ENCODE assay signal across 8 mouse cellular contexts in the genomic region with DNA sequence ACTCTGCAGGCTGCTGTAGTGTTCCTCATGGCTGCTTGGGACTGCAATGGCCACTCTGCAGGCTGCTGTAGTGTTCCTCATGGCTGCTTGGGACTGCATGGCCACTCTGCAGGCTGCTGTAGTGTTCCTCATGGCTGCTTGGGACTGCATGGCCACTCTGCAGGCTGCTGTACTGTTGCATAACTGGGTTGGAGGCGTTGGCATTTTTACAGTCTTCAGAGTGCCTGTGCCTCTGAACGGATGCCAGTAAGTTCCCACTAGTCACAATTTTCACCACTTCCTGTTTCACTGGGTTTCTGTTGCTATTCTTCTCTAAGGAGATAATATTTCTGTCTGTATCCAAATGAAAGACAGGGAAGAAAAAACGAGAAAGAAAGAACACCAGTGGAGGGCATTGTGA. TPM values are rescaled to one million over a fixed set of nuclear protein-coding genes. Genes with fewer than 3 reads are reported as not detected.
DNase-seq lines count a peak whose midpoint lies in the region; ATAC-seq and TF ChIP-seq lines count a peak whose summit lies in the region.
"Not testable (repeated sequence)": the region's sequence is repeated elsewhere in the genome, so short reads cannot be mapped to it uniquely, and the experiment has no call there.

No protein-coding gene starts in this region.

- 3% methylated on average over 3 of the region's 3 CpGs for WGBS in cerebellum, adult 2 months

- intact Hi-C loops in left cerebral cortex, adult 2 months (cut with DNase I) = loop anchor here (2.0 kb wide), 1 partner anchor 56 kb away; no protein-coding TSS in a partner anchor

- not testable (repeated sequence) for H3K4me1 ChIP-seq in cerebellum, adult 2 months (ENCODE audit: control insufficient read depth, insufficient read depth, low read length)

- ATAC-seq in hematopoietic stem cell, adult 5-6 weeks (replicated peaks in 1 of 2; ENCODE audit: insufficient read depth in 1 of 2, low FRiP score in 2 of 2, low TSS enrichment in 1 of 2, low read depth in 1 of 2, poor library complexity in 2 of 2, severe bottlenecking in 2 of 2) = peak; percentile 86 to 93

- not testable (repeated sequence) for H3K4me3 ChIP-seq in cerebellum, adult 2 months (replicated peaks; ENCODE audit: insufficient read depth, low read depth, low read length); left cerebral cortex, adult 2 months

- H3K27me3 ChIP-seq in cerebellum, adult 2 months (ENCODE audit: control insufficient read depth, insufficient read depth, low read length) = not testable (repeated sequence)

- not testable (repeated sequence) for TF ChIP-seq CTCF in cerebellum, adult 2 months (IDR thresholded peaks at IDR 0.05; ENCODE audit: borderline replicate concordance, insufficient read depth, low read depth, low read length); left cerebral cortex, adult 2 months (IDR thresholded peaks at IDR 0.05)

- H3K27ac ChIP-seq in cerebellum, adult 2 months (ENCODE audit: insufficient read depth, low read length) = peak overlapping the region; percentile 63; the same call in 1 of the 2 replicates
- H3K27ac ChIP-seq in left cerebral cortex, adult 2 months = peak overlapping the region; percentile 69

- TF ChIP-seq POLR2A in cerebellum, adult 2 months (IDR thresholded peaks at IDR 0.05; ENCODE audit: borderline replicate concordance, insufficient read depth, low read length) = not testable (repeated sequence)

- peak; percentile 72 for DNase-seq in NIH3T3 (ENCODE audit: low read depth)
- peak; percentile 53 to 80 for DNase-seq in cerebellum, adult 2 months
- peak; percentile 67 to 84 for DNase-seq in frontal cortex, adult 2 months (ENCODE audit: extremely low spot score in 1 of 2, low spot score in 1 of 2)
- peak in 1 of 2 experiments; percentile 54 for DNase-seq in left cerebral cortex, adult 2 months (ENCODE audit: extremely low spot score in 1 of 2, low spot score in 2 of 2)
- DNase-seq in lung, postnatal 25 days (ENCODE audit: low spot score) = peak; percentile 71
- peak; percentile 83 for DNase-seq in right cerebral cortex, adult 18-20 months
- peak; percentile 40 for DNase-seq in urinary bladder, postnatal 14 days (ENCODE audit: low spot score)

RNA-seq across cellular contexts. Expression of a gene that starts 31.5 kb away (rescaled TPM):
- polyA plus RNA-seq in cerebellum, adult 2 months (2012; rRNA removed) = 14.5 and 14.6 TPM in 2 replicates
- polyA plus RNA-seq in frontal cortex, adult 2 months (2012; rRNA removed) = 20.3 and 21.8 TPM in 2 replicates
- 7.1 and 11.0 TPM in 2 replicates for total RNA-seq in hematopoietic stem cell, adult 5-6 weeks (2017)
- 10 to 100 TPM; 39.8 to 41.4 TPM for total RNA-seq in left cerebral cortex, adult 2 months (2021)

RNA-seq across cellular contexts. Expression of a gene that starts 58.9 kb away (rescaled TPM):
- polyA plus RNA-seq in cerebellum, adult 2 months (2012; rRNA removed) = 35.6 and 36.7 TPM in 2 replicates
- polyA plus RNA-seq in frontal cortex, adult 2 months (2012; rRNA removed) = 37.7 and 38.9 TPM in 2 replicates
- 76.2 and 88.0 TPM in 2 replicates for total RNA-seq in hematopoietic stem cell, adult 5-6 weeks (2017)
- total RNA-seq in left cerebral cortex, adult 2 months (2021) = 10 to 100 TPM; 62.8 to 74.0 TPM
